Mouse (Mus musculus) liver, embryonic 14.5 days (tissue): Measurements from ENCODE around the gene Zfp219. TPM values are rescaled to one million over a fixed set of nuclear protein-coding genes. Genes with fewer than 3 reads are reported as not detected.
A peak's percentile ranks its signal among the peaks of the same experiment; 100 is the strongest.

Experiments
- ATAC-seq: fragments of 200-750 bp; cut with Nextera tagmentation; 2 replicates; pipeline ENCODE4 v1.8.0; 2017; ENCODE audit warnings: moderate number of reproducible peaks, mild to moderate bottlenecking, moderate library complexity; ENCODE audit not compliant: insufficient read depth
- DNase-seq, 3 experiments: peaks; one replicate each; pipeline ENCODE4 v3.0.0-alpha.2; 2012 to 2013; ENCODE audit warnings: low read depth in 3 of 3, low spot score in 3 of 3
- H3K27ac ChIP-seq: fragments of 300-500 bp; sonication (generic); 2 replicates; pipeline ENCODE4 v1.5.1; 2014; ENCODE audit warnings: moderate library complexity, mild to moderate bottlenecking, control low read depth, inconsistent platforms
- H3K27me3 ChIP-seq: fragments of 300-500 bp; sonication (generic); 2 replicates; pipeline ENCODE4 v1.6.1; 2014; ENCODE audit warnings: mild to moderate bottlenecking, low read length, moderate library complexity; ENCODE audit not compliant: control insufficient read depth, insufficient read depth
- H3K36me3 ChIP-seq: fragments of 300-500 bp; sonication (generic); replicated peaks from 2 replicates; pipeline ENCODE4 v1.6.1; 2014; ENCODE audit warnings: low read depth; ENCODE audit not compliant: control insufficient read depth, insufficient read depth
- H3K4me1 ChIP-seq, 2 experiments: fragments of 200-500 bp in 1 of 2; fragments of 300-500 bp in 1 of 2; sonication (generic) in 1 of 2; replicated peaks; 2 replicates each; pipeline ENCODE4 v1.6.1; 2012 to 2014; ENCODE audit warnings: antibody characterized with exemption in 1 of 2, inconsistent platforms in 1 of 2, low read length in 1 of 2; ENCODE audit not compliant: control insufficient read depth in 2 of 2, insufficient read depth in 2 of 2
- H3K4me2 ChIP-seq: fragments of 300-500 bp; sonication (generic); 2 replicates; pipeline ENCODE4 v1.6.1; 2014; ENCODE audit warnings: low read depth, mild to moderate bottlenecking, control low read depth, moderate library complexity
- H3K4me3 ChIP-seq, 2 experiments: fragments of 200-500 bp in 1 of 2; fragments of 300-500 bp in 1 of 2; sonication (generic) in 1 of 2; 2 replicates each; pipeline ENCODE4 v1.5.1; 2012 to 2014; ENCODE audit warnings: low read depth in 2 of 2, low read length in 2 of 2, mild to moderate bottlenecking in 2 of 2, control low read depth in 1 of 2, inconsistent platforms in 1 of 2, moderate library complexity in 1 of 2; ENCODE audit not compliant: insufficient read depth in 1 of 2
- H3K9ac ChIP-seq: fragments of 300-500 bp; sonication (generic); replicated peaks from 2 replicates; pipeline ENCODE4 v1.6.1; 2014; ENCODE audit warnings: mild to moderate bottlenecking, control low read depth, moderate library complexity
- H3K9me3 ChIP-seq: fragments of 300-500 bp; sonication (generic); 2 replicates; pipeline ENCODE4 v1.6.1; 2016; ENCODE audit warnings: low read length, mixed read lengths; ENCODE audit not compliant: control insufficient read depth
- CTCF ChIP-seq: IDR thresholded peaks from 2 replicates; pipeline ENCODE4 v1.5.1; 2016; ENCODE audit warnings: antibody characterized with exemption, low read depth, control low read depth
- EP300 ChIP-seq: IDR thresholded peaks from 2 replicates; pipeline ENCODE4 v1.6.1; 2016; ENCODE audit warnings: antibody characterized with exemption, low read depth
- WGBS: fragments of 180-500 bp; shearing (Covaris S2); extraction: QIAGEN DNeasy Blood & Tissue Kit; methylation state at CpG from one replicate; pipeline ENCODE4 v1.1.7; 2014; ENCODE audit not compliant: insufficient replicate concordance; 5-methylcytosine and 5-hydroxymethylcytosine counted together
- polyA plus RNA-seq, 2 experiments: library from polyadenylated mRNA; depleted of rRNA in 1 of 2; stranded (reverse) in 1 of 2; unstranded in 1 of 2; fragments of >200 nt; fragmentation: Nextera tagmentation in 1 of 2; extraction: Ambion mirVana in 1 of 2; gene quantifications; 2 replicates each; pipeline versions ENCODE4 v1.2.1 to v1.2.3; 2012 to 2014

Zfp219 gene
- polyA plus RNA-seq, 2 experiments: 7.4 to 9.7 TPM

DNA sequence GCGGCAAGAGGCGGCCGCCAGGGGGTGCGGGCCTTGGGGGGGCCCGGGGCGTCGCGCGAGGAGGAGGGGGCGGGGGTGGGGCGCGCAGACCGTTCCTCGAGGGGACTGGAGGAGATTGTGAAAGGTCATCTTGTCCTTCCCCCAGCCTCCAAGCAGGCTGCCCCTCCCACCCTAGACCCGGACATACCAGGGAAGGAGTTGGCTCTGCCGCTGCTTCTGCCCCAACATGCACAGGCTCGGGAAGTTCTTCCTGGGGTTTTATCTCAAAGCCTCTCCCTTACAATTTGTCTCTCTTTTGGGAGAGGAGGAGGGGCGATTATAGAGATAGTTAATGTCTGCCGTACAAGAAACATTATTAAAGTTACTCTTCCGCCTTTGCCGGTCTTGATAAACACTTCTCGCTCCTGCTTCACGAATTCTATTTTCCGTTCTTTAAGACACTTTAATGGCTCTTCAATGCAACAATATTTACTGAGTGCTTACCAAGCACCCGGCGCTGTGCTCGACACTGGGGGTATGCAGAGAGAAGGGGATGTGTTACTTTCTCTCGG lies 5.7 kb downstream of the Zfp219 start:
- H3K27ac ChIP-seq: peak overlapping the region; percentile 6
- 1% methylated on average over 27 of the region's 28 CpGs for WGBS
- peaks cover 22 to 28% of the 10 kb centered on the region in 2 experiments for H3K4me1 ChIP-seq
- no peak for TF ChIP-seq CTCF
- no peak for TF ChIP-seq EP300
- H3K36me3 ChIP-seq: no peaks in the 10 kb centered on the region
- no peak for ATAC-seq
- peak overlapping the region; percentile 72 for H3K9ac ChIP-seq
- peak overlapping the region; percentile 67 to 69 for H3K4me3 ChIP-seq
- H3K4me2 ChIP-seq: peak overlapping the region; percentile 90
- DNase-seq: no peak
- H3K9me3 ChIP-seq: no peaks in the 10 kb centered on the region
- no peaks in the 10 kb centered on the region for H3K27me3 ChIP-seq

- Histone ChIP-seq H3K4me3 (peak overlapping the region; percentile 67 to 69; a peak in 3 of 4 replicates), H3K27ac (no peak overlapping the region), H3K4me1 (peaks cover 22 to 28% of the 10 kb centered on the region in 2 experiments), H3K9ac (peak overlapping the region; percentile 72), H3K4me2 (peak overlapping the region; percentile 90), H3K9me3 (no peaks in the 10 kb centered on the region), H3K27me3 (no peaks in the 10 kb centered on the region), H3K36me3 (no peaks in the 10 kb centered on the region)
- ATAC-seq: peak; percentile 14; the same call in 1 of the 2 replicates
- no peak for DNase-seq
- TF ChIP-seq EP300 (no peak), CTCF (no peak)
- 2% methylated on average over 45 of the region's 80 CpGs for WGBS
Observed at GRCm38 (mm10) chr14:52014271-52014760, 6.2 kb downstream of the Zfp219 start.

DNA sequence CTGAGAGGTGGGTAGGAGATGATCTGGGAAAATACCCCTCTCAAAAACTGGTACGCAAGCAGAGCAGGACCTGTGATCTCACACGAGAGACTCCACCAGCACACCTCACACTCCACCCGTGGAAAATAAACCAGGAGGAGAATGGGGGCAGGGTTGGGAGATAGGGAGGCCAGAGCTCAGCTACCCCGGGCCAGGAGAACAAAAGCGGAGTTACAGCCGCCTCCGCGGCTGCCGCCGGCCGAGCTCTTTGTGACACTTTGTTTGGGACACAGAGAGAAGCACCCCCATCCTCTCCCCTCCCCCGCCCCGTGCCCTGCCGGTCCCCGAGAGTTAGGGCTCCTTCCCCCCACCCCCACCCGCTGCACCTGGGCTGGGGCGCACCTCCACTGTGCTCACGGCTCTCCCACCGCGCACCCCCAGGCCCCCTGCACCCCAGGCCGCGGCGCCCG lies 6.7 kb downstream of the Zfp219 start:
- DNase-seq: no peak

GRCm38 (mm10) chr14:52013021-52013610 lies 7.4 kb downstream of the Zfp219 start:
- no peak overlapping the region for H3K4me2 ChIP-seq
- H3K9ac ChIP-seq: no peak overlapping the region
- DNase-seq (no peak), ATAC-seq (no peak)
- TF ChIP-seq EP300: no peak
- no peak for TF ChIP-seq CTCF
- no peaks in the 10 kb centered on the region for H3K27me3 ChIP-seq
- no peaks in the 10 kb centered on the region for H3K36me3 ChIP-seq
- WGBS: 80% methylated on average over 8 of the region's 8 CpGs
- no peak overlapping the region for H3K27ac ChIP-seq
- H3K4me1 ChIP-seq: peaks cover 17 to 18% of the 10 kb centered on the region in 2 experiments
- no peak overlapping the region for H3K4me3 ChIP-seq
- no peaks in the 10 kb centered on the region for H3K9me3 ChIP-seq

More for the DNA sequence above, 6.7 kb downstream of the Zfp219 start:
- H3K36me3 ChIP-seq: no peaks in the 10 kb centered on the region
- peak overlapping the region; percentile 90 for H3K4me2 ChIP-seq
- peak; percentile 3; the same call in 1 of the 2 replicates for ATAC-seq
- 10% methylated on average over 17 of the region's 24 CpGs for WGBS
- no peaks in the 10 kb centered on the region for H3K9me3 ChIP-seq
- TF ChIP-seq EP300 (no peak), CTCF (no peak)
- no peak overlapping the region for H3K27ac ChIP-seq
- H3K9ac ChIP-seq: peak overlapping the region; percentile 72
- H3K4me1 ChIP-seq: peaks cover 19 to 24% of the 10 kb centered on the region in 2 experiments
- H3K4me3 ChIP-seq: peak overlapping the region; percentile 33 to 69
- H3K27me3 ChIP-seq: no peaks in the 10 kb centered on the region

DNA sequence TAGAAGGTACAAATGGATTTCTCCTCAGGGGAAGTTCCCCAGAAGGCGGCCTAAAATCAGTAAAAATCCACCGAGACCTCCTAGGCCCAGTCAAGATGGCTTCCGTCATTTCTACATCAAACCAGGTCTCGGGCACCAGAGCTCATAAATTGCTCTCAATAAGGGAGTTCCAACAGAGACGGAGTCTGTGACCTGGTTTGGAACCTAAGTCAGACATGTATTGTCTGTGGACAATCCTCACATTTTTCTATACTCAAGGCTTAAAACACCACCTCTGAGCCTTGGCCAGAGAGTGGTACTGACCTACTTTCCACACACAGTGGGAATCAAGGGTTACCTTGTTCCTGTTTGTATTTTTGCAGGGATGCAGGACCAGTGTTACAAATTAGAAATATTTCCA lies 8.0 kb downstream of the Zfp219 start:
- Histone ChIP-seq H3K9ac (no peak overlapping the region), H3K9me3 (no peaks in the 10 kb centered on the region), H3K4me1 (peaks cover 14 to 16% of the 10 kb centered on the region in 2 experiments), H3K36me3 (no peaks in the 10 kb centered on the region), H3K27me3 (no peaks in the 10 kb centered on the region), H3K4me3 (no peak overlapping the region), H3K4me2 (no peak overlapping the region), H3K27ac (no peak overlapping the region)
- TF ChIP-seq CTCF (no peak), EP300 (no peak)
- WGBS: 76% methylated on average over 5 of the region's 5 CpGs
- no peak for DNase-seq
- ATAC-seq: no peak
